Mouse (Mus musculus) liver, adult 2 months (tissue): ENCODE measurements around the gene Dlx3.

ENCODE experiments used
- CTCF ChIP-seq: fragments of 200-500 bp; IDR thresholded peaks from 2 replicates; pipeline ENCODE4 v1.5.1; 2011; ENCODE audit warnings: low read depth, low read length, control low read depth
- POLR2A ChIP-seq: fragments of 200-500 bp; IDR thresholded peaks from 2 replicates; pipeline ENCODE4 v1.6.1; 2011; ENCODE audit warnings: low read length, control low read depth; ENCODE audit not compliant: insufficient read depth; ENCODE audit errors: extremely low read depth

- TF ChIP-seq CTCF (no peak), POLR2A (no peak)
Measured at GRCm38 (mm10) chr11:95145851-95146403, 26.0 kb downstream of the Dlx3 start, which contains the start of gene Dlx4.
